Mouse (Mus musculus) limb, embryonic 15.5 days (tissue): ENCODE measurements at regions not wholly inside any gene's neighbourhood (a gene's known extent, or its start where the extent isn't known, plus 50 kb on each side); places are given as distances from the start of the nearest gene placed in this dataset.

ENCODE experiments used
- ATAC-seq: fragments of 200-750 bp; cut with Nextera tagmentation; 2 replicates; pipeline ENCODE4 v1.8.0; 2017; ENCODE audit warnings: low read depth, moderate TSS enrichment; ENCODE audit not compliant: insufficient number of reproducible peaks, low FRiP score, low TSS enrichment
- H3K27ac ChIP-seq: fragments of 300-500 bp; sonication (generic); 2 replicates; pipeline ENCODE4 v1.5.1; 2015; ENCODE audit warnings: moderate library complexity, mild to moderate bottlenecking, inconsistent platforms
- H3K27me3 ChIP-seq: fragments of 300-500 bp; sonication (generic); 2 replicates; pipeline ENCODE4 v1.6.1; 2015; ENCODE audit warnings: inconsistent platforms
- H3K36me3 ChIP-seq: fragments of 300-500 bp; sonication (generic); 2 replicates; pipeline ENCODE4 v1.6.1; 2015; ENCODE audit warnings: inconsistent platforms
- H3K4me1 ChIP-seq: fragments of 300-500 bp; sonication (generic); 2 replicates; pipeline ENCODE4 v1.6.1; 2015; ENCODE audit warnings: inconsistent platforms
- H3K4me2 ChIP-seq: fragments of 300-500 bp; sonication (generic); 2 replicates; pipeline ENCODE4 v1.6.1; 2015; ENCODE audit warnings: mild to moderate bottlenecking, inconsistent platforms
- H3K4me3 ChIP-seq: fragments of 300-500 bp; sonication (generic); 2 replicates; pipeline ENCODE4 v1.5.1; 2015; ENCODE audit warnings: mild to moderate bottlenecking, inconsistent platforms
- H3K9ac ChIP-seq: fragments of 300-500 bp; sonication (generic); 2 replicates; pipeline ENCODE4 v1.6.1; 2015; ENCODE audit warnings: inconsistent platforms
- H3K9me3 ChIP-seq: fragments of 300-500 bp; sonication (generic); 2 replicates; pipeline ENCODE4 v1.6.1; 2016; ENCODE audit warnings: inconsistent platforms
- WGBS: fragments of 180-500 bp; shearing (Covaris S2); methylation state at CpG from one replicate; pipeline ENCODE4 v1.1.7; 2015; 5-methylcytosine and 5-hydroxymethylcytosine counted together

DNA sequence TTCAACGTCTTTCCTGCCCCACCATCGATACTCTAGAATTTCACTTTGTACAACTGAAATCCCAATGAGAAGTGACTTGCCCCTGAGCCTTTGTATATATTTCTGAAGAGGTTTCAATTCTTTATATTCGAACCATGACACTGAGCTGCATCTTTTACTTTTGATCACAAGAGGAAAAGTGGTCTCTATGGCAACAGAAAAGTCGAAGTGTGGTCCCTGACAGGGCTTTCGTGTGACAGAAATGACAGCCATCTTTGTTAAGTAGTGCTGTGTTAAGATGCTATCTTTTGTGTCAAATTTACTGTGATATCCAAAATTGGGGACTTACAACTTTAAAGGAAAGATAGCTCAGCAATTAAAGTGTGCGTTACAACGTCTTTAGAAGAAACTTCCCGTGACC, 412.1 kb upstream of the Itga1 start:
- Histone ChIP-seq H3K4me3 (no peak overlapping the region), H3K9me3 (no peaks in the 10 kb centered on the region), H3K9ac (no peak overlapping the region), H3K27me3 (no peaks in the 10 kb centered on the region), H3K27ac (no peak overlapping the region), H3K4me1 (no peaks in the 10 kb centered on the region), H3K36me3 (no peaks in the 10 kb centered on the region), H3K4me2 (no peak overlapping the region)
- 61% methylated on average over 8 of the region's 8 CpGs for WGBS
- no peak for ATAC-seq

DNA sequence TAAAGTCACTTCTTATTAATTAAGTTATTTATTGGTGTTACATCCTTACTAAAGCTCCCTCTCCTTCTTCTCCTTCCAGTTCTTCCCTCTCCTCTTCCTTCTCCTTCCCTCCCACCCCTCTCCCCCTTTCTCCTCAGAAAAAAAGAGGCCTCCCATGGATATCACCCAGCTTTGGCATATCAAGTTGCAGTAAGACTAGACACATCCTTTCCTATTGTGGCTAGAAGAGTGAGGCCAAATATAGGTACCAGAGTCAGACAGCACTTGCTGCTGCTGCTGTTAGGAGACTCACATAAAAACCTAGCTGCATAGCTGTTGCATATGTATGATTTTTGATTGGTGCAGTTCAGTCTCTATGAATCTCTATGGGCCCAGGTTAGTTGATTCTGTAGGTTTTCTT, 410.4 kb upstream of the Itga1 start:
- H3K27ac ChIP-seq: no peak overlapping the region
- H3K27me3 ChIP-seq: no peaks in the 10 kb centered on the region
- H3K4me1 ChIP-seq: no peaks in the 10 kb centered on the region
- no peak for ATAC-seq
- no peak overlapping the region for H3K4me3 ChIP-seq
- no peaks in the 10 kb centered on the region for H3K36me3 ChIP-seq
- H3K9ac ChIP-seq: no peak overlapping the region
- no peaks in the 10 kb centered on the region for H3K9me3 ChIP-seq
- no peak overlapping the region for H3K4me2 ChIP-seq

DNA sequence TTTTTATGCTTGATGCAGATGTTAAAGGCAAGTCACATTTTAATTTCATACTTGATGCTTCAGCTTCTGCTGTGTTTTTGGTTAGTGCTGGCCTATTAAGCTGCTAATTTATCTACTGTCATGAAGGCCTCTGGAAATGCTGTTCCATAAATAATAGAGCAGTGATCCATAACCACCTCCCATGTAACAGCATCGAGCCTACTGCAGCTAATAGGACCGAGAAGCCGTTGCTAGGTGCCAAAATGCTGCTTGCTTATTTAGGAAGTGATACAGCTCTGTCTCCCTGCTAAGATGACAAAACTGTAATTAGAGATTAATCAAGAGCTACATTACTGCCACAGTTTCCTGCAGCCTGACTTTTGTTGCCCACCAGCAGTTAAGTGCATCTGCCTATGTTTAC, 406.9 kb upstream of the Itga1 start:
- no peak overlapping the region for H3K27ac ChIP-seq
- H3K4me3 ChIP-seq: no peak overlapping the region
- H3K36me3 ChIP-seq: no peaks in the 10 kb centered on the region
- H3K4me2 ChIP-seq: no peak overlapping the region
- H3K4me1 ChIP-seq: no peaks in the 10 kb centered on the region
- WGBS: 72% methylated on average over 3 of the region's 3 CpGs
- H3K27me3 ChIP-seq: no peaks in the 10 kb centered on the region
- H3K9me3 ChIP-seq: no peaks in the 10 kb centered on the region
- ATAC-seq: no peak
- H3K9ac ChIP-seq: no peak overlapping the region

DNA sequence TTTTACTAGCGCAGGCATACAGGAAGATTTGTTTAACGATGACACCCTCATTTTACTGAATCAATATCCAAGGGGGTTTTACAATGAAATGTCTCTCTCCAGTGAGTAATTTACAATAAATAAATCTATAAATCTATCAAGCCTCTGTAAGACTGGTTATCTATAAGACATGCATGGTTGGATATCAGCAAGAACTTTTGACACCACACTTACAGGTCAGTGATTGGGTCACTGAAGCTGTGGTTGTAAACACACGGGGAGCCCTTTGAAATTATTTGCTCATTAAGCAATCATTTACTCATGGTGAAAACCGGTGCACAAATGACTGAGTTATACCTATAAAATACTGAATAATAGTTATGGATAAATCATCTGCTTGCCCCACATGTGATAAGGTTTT, 392.6 kb upstream of the Itga1 start:
- Histone ChIP-seq H3K4me1 (no peaks in the 10 kb centered on the region), H3K9ac (no peak overlapping the region), H3K27me3 (no peaks in the 10 kb centered on the region), H3K4me2 (no peak overlapping the region), H3K4me3 (no peak overlapping the region), H3K27ac (no peak overlapping the region), H3K9me3 (no peaks in the 10 kb centered on the region), H3K36me3 (no peaks in the 10 kb centered on the region)
- no peak for ATAC-seq
- WGBS: 59% methylated on average over 4 of the region's 4 CpGs

DNA sequence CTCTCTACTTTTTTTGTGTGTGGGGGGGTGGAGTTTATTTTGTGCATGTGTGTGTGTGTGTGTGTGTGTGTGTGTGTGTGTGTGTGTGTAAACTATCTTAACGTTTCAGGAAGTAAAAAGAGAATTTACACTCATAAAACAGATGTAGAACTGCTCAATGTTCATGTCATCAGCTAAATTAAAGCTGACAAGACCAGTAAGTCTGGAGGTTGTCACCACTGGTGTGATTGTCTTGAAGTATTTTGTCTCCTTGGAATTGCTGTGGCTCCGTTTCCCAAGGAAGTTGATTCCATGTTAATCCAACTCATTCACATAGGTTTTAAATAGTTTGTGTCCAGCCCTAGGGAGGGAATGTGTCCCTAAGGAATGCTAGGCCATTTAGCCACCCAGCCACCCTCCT, 374.1 kb upstream of the Itga1 start:
- no peaks in the 10 kb centered on the region for H3K9me3 ChIP-seq
- H3K4me1 ChIP-seq: no peaks in the 10 kb centered on the region
- 30% methylated on average over 2 of the region's 2 CpGs for WGBS
- no peaks in the 10 kb centered on the region for H3K36me3 ChIP-seq
- no peak for ATAC-seq
- no peak overlapping the region for H3K27ac ChIP-seq
- no peaks in the 10 kb centered on the region for H3K27me3 ChIP-seq
- H3K9ac ChIP-seq: no peak overlapping the region
- H3K4me2 ChIP-seq: no peak overlapping the region
- H3K4me3 ChIP-seq: no peak overlapping the region

DNA sequence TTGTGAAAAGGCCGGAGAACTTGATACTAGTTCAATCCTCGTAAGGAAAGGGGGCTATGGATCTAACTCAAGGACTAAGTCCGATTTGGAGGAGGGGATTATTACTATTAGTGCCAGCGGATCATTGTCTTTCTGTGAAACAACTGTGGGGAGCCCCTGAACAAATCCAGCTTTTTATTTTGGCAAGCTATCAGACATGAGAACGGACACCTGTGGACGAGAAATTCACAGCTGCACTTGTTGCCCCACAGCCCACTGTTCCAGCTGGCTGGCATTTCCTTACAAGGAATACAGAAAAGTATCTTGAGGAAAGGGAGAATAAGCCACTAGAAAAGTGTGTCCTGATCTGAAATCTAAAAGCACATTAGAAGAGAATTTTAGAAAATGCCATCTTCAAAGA, 363.9 kb upstream of the Itga1 start:
- WGBS: 71% methylated on average over 6 of the region's 6 CpGs
- Histone ChIP-seq H3K27ac (no peak overlapping the region), H3K36me3 (no peaks in the 10 kb centered on the region), H3K4me3 (no peak overlapping the region), H3K9ac (no peak overlapping the region), H3K9me3 (no peaks in the 10 kb centered on the region), H3K4me1 (no peaks in the 10 kb centered on the region), H3K4me2 (no peak overlapping the region), H3K27me3 (no peaks in the 10 kb centered on the region)
- no peak for ATAC-seq

DNA sequence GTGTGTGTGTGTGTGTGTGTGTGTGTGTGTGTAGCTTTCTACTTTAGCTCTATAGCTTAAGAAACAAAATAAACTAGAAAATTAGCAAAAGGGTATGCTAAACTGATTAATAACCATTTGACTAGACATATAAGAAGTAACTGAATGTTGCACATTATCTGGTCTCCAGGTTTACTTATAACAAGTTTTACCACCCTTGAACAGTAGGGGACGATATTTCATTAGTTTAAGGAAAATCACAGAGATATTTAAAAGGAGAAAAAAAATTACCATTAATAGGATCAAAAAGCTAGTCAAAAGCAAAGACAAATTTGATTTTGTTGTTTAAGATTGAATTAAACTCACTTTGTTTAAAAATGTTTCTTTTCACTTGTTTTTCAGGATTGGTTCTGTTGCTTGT, 349.5 kb upstream of the Itga1 start:
- Histone ChIP-seq H3K9ac (no peak overlapping the region), H3K9me3 (no peaks in the 10 kb centered on the region), H3K27me3 (no peaks in the 10 kb centered on the region), H3K27ac (no peak overlapping the region), H3K4me3 (no peak overlapping the region), H3K4me1 (no peaks in the 10 kb centered on the region), H3K4me2 (no peak overlapping the region), H3K36me3 (no peaks in the 10 kb centered on the region)
- ATAC-seq: no peak
- WGBS: 14% methylated on average over 1 of the region's 1 CpGs

DNA sequence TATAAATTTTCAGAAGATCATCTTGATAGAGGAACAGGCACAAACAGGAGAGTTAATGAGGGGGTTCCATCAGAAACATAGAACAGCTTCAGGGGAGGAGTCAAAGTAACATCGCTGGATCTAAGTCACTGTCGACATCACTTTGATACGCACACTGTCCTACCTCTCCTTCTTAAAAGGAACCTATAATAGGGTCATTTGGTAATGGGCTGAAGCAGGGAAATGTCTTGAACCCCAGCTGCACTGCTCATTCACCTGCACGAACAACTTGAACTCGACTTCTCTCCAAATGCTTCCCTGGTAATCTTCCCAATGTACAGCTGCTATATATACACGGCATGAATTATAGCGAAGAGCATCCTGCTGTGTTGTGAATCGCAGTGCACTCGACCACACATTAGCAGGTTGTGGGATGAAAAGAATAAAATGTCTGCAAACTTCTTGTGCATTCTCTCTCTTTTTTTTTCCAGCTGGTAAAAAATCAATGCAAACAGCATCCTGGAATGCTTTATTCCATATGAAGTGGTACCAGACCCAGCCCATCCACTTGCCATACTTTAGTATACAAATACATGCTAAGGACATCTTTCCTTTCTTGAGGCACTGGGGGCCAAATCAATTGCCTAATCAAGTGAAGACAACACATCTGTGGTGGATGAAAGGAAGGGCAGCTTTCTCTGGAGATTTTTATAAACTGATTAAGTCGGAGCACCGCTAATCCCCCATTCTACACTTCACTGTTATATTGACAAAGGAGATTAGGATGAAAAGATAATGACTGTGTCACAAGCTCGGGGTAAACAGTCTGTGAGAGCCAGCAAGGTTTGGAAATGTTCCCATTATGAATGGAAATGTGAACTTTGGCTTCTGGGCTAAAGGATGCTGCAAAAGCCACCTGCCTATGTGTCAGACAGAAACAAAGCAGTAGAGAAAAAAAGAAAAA, 325.6 kb upstream of the Itga1 start:
- no peak overlapping the region for H3K9ac ChIP-seq
- WGBS: 72% methylated on average over 12 of the region's 12 CpGs
- no peak overlapping the region for H3K4me3 ChIP-seq
- no peak for ATAC-seq
- H3K4me2 ChIP-seq: no peak overlapping the region
- no peaks in the 10 kb centered on the region for H3K4me1 ChIP-seq
- H3K9me3 ChIP-seq: no peaks in the 10 kb centered on the region
- no peak overlapping the region for H3K27ac ChIP-seq
- no peaks in the 10 kb centered on the region for H3K36me3 ChIP-seq
- H3K27me3 ChIP-seq: no peaks in the 10 kb centered on the region

DNA sequence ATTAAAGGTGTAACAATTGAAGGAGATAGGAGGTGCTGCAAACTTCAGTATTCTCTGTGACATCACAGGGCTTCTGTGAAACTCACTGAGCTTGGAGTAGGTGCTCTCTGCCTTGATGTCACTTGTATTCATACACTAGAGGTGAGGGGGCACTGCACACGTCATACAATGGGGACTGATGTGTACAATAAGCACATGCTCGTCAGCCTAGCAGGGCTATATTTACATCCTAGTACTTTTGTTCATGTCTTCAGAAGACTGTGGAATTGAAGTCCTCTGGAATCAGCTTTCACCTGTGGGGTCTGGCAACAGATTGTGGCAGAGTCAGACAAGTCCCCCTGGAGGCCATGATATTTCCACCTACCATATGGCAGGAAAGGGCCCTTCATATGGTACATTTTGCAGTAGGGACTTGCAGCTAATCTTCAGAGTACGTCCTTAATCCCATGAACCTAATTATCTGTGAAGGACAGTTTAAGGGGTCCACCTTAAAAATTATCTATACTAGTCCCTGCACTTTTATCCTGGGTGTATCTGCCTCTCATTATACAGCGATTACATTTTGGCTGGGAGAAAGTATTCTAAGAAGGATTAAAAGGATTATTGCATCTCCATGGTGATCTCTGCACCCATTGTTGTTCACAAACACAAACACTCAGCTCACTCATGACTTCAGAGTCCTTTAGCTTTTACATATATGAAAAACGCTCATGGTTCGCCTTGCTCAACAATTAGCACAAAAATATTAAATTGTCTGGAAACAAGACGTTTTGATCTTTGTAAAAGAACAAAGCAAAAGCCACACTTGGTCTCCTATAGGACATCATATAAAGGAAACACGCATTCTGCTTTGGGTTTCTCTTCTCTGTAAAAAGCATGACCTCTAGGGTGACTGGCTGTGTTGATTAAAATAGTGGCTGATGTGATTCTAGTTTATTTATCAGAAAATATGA, 324.1 kb upstream of the Itga1 start:
- Histone ChIP-seq H3K4me3 (no peak overlapping the region), H3K36me3 (no peaks in the 10 kb centered on the region), H3K9ac (no peak overlapping the region), H3K27me3 (no peaks in the 10 kb centered on the region), H3K9me3 (no peaks in the 10 kb centered on the region), H3K27ac (no peak overlapping the region), H3K4me1 (no peaks in the 10 kb centered on the region), H3K4me2 (no peak overlapping the region)
- 72% methylated on average over 8 of the region's 8 CpGs for WGBS
- no peak for ATAC-seq

DNA sequence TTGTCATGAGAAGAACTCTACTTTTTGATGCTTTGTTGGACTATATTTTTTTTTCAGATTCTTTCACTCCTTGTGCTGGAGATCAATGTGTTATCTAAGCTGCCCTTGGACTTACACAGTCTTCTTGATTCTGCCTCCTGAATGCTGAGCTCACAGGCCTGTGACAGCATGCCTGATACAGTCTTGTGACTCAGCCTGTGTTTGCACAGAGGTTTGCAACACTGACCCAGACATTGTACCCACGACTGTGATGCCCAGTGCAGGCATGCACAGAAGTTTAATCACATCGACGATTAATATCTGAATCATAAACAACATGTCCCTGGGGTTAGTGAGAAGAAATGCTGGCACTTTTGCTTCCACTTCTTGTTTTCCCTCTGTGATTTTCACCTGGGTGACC, 322.0 kb upstream of the Itga1 start:
- 75% methylated on average over 3 of the region's 3 CpGs for WGBS
- no peak overlapping the region for H3K4me3 ChIP-seq
- no peak for ATAC-seq

DNA sequence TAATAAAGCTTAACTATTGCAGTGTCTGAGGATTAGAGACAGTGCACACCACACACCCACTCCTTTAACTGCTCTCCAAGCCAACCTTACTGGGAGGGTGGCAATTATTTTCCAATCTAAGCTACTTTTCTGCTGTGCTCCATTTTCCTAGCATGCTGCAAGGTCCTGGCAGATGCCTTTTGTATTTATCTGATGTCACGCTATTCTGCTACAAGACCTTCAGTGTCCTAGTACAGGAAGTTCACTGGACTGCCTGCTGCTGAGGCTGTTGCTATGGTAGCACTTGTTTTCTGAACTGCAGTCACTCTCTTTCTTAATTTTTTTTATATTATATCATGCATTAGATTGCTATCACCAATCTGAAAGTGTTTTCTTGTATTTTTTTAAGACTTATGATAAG, 319.7 kb upstream of the Itga1 start:
- H3K36me3 ChIP-seq: no peaks in the 10 kb centered on the region
- no peak overlapping the region for H3K4me2 ChIP-seq
- no peak overlapping the region for H3K9ac ChIP-seq
- no peaks in the 10 kb centered on the region for H3K4me1 ChIP-seq
- no peaks in the 10 kb centered on the region for H3K27me3 ChIP-seq
- ATAC-seq: no peak
- 59% methylated on average over 1 of the region's 1 CpGs for WGBS
- no peak overlapping the region for H3K4me3 ChIP-seq
- H3K27ac ChIP-seq: no peak overlapping the region
- no peaks in the 10 kb centered on the region for H3K9me3 ChIP-seq

More for the DNA sequence above, 322.0 kb upstream of the Itga1 start:
- Histone ChIP-seq H3K27ac (no peak overlapping the region), H3K36me3 (no peaks in the 10 kb centered on the region), H3K4me1 (no peaks in the 10 kb centered on the region), H3K4me2 (no peak overlapping the region), H3K9me3 (no peaks in the 10 kb centered on the region), H3K27me3 (no peaks in the 10 kb centered on the region), H3K9ac (no peak overlapping the region)

DNA sequence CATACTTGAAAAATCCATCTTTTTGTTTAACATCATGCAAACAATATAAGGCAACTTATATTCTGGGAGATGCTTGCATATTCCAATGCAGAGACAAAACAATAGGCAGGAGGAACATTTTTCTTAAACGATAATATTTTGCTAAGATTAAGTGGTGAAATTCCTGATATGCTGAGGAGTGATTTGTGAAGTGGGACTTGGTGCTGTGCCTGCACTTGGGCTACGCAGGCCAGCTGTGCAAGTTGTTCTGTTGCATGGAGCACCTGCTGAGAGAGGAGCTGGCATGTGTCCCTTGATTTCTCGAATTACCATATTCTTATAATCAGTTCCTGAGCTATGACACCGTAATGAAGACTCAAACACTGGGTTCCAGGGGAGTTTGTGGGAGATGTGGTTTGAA, 316.1 kb upstream of the Itga1 start:
- no peak for ATAC-seq
- H3K9ac ChIP-seq: no peak overlapping the region

More for the DNA sequence above, 316.1 kb upstream of the Itga1 start:
- Histone ChIP-seq H3K4me1 (no peaks in the 10 kb centered on the region), H3K4me2 (no peak overlapping the region), H3K9me3 (no peaks in the 10 kb centered on the region), H3K4me3 (no peak overlapping the region), H3K27me3 (no peaks in the 10 kb centered on the region), H3K27ac (no peak overlapping the region), H3K36me3 (no peaks in the 10 kb centered on the region)
- WGBS: 66% methylated on average over 4 of the region's 4 CpGs
